ENCODE assay signal across 24 mouse cellular contexts in genomic region chr19:23330842-23331241, GRCm38 (mm10). TPM values are rescaled to one million over a fixed set of nuclear protein-coding genes. Genes with fewer than 3 reads are reported as not detected.
DNase-seq lines count a peak whose midpoint lies in the region; ATAC-seq and TF ChIP-seq lines count a peak whose summit lies in the region.
"Had no signal": no experiment of that assay in that cellular context is flagged by ENCODE, and none has a peak within 500 bp of the region (broad histone marks: within the 10 kb centered on the region; RNA-seq: fewer than 3 reads in every experiment).

No protein-coding gene starts in this region.

- TF ChIP-seq EP300 in lung, postnatal 0 days (IDR thresholded peaks at IDR 0.05): no peak

- H3K9ac ChIP-seq in hindbrain, embryonic 13.5 days: no peak overlapping the region
- no peak overlapping the region for H3K9ac ChIP-seq in hindbrain, embryonic 11.5 days (ENCODE audit: low read depth, low read length)
- no peak overlapping the region for H3K9ac ChIP-seq in midbrain, embryonic 13.5 days (replicated peaks)
- H3K9ac ChIP-seq in midbrain, embryonic 11.5 days (ENCODE audit: low read length): no peak overlapping the region
- H3K9ac ChIP-seq in hindbrain, embryonic 16.5 days (ENCODE audit: low read depth, low read length): no peak overlapping the region
- H3K9ac ChIP-seq in lung, postnatal 0 days (replicated peaks; ENCODE audit: low read depth): no peak overlapping the region
- H3K9ac ChIP-seq: limb, embryonic 15.5 days; liver, embryonic 14.5 days; lung, embryonic 14.5 days had no signal

- ATAC-seq in hindbrain, embryonic 13.5 days (ENCODE audit: low FRiP score): peak; percentile 36; the same call in 1 of the 2 replicates
- ATAC-seq in hindbrain, embryonic 11.5 days (ENCODE audit: low FRiP score): no peak
- 0 out of 2 replicates have a peak, but pooled peaks have one; percentile 56 for ATAC-seq in midbrain, embryonic 13.5 days
- ATAC-seq in midbrain, embryonic 11.5 days (ENCODE audit: low FRiP score): no peak
- 0 out of 2 replicates have a peak, but pooled peaks have one; percentile 24 for ATAC-seq in hindbrain, embryonic 16.5 days
- ATAC-seq in lung, postnatal 0 days: no peak
- ATAC-seq: intestine, embryonic 16.5 days had no signal

- 43% methylated on average over 6 of the region's 6 CpGs for WGBS in hindbrain, embryonic 13.5 days
- WGBS in hindbrain, embryonic 11.5 days: 49% methylated on average over 6 of the region's 6 CpGs
- WGBS in midbrain, embryonic 13.5 days: 53% methylated on average over 6 of the region's 6 CpGs
- WGBS in midbrain, embryonic 11.5 days: 63% methylated on average over 6 of the region's 6 CpGs
- 35% methylated on average over 6 of the region's 6 CpGs for WGBS in hindbrain, embryonic 16.5 days
- 37% methylated on average over 6 of the region's 6 CpGs for WGBS in lung, postnatal 0 days

- no peak for DNase-seq in hindbrain, embryonic 11.5 days (ENCODE audit: low spot score)
- no peak for DNase-seq in midbrain, embryonic 11.5 days (ENCODE audit: low spot score, missing footprints)
- peak; percentile 63 for DNase-seq in brain, adult 2 months (ENCODE audit: low read depth, low spot score)
- no peak for DNase-seq in lung, postnatal 0 days (ENCODE audit: low spot score)
- DNase-seq: adrenal gland, postnatal 10 days; cerebellum, adult 8-10 months; gastrocnemius, postnatal 14 days; heart, adult 11 months; kidney, adult 9 months; kidney, postnatal 14 days; left cerebral cortex, postnatal 4 days; lung, embryonic 14.5 days; lung, postnatal 4 days; retina, postnatal 1 day; thymus, adult 2 months; thymus, postnatal 4 days had no signal

- TF ChIP-seq CTCF in lung, postnatal 0 days (IDR thresholded peaks at IDR 0.05): no peak

- no peaks in the 10 kb centered on the region for H3K9me3 ChIP-seq in hindbrain, embryonic 13.5 days
- no peaks in the 10 kb centered on the region for H3K9me3 ChIP-seq in hindbrain, embryonic 11.5 days (ENCODE audit: control insufficient read depth, low read length)
- H3K9me3 ChIP-seq in midbrain, embryonic 13.5 days: no peaks in the 10 kb centered on the region
- no peaks in the 10 kb centered on the region for H3K9me3 ChIP-seq in midbrain, embryonic 11.5 days (ENCODE audit: control insufficient read depth, low read length)
- no peaks in the 10 kb centered on the region for H3K9me3 ChIP-seq in hindbrain, embryonic 16.5 days (ENCODE audit: control insufficient read depth, low read length)
- no peaks in the 10 kb centered on the region for H3K9me3 ChIP-seq in lung, postnatal 0 days (ENCODE audit: low read length)
- H3K9me3 ChIP-seq: limb, embryonic 15.5 days had no signal

- H3K27ac ChIP-seq in hindbrain, embryonic 13.5 days: no peak overlapping the region
- no peak overlapping the region for H3K27ac ChIP-seq in hindbrain, embryonic 11.5 days (ENCODE audit: low read depth, low read length)
- no peak overlapping the region for H3K27ac ChIP-seq in midbrain, embryonic 13.5 days
- H3K27ac ChIP-seq in midbrain, embryonic 11.5 days (ENCODE audit: low read depth, low read length): no peak overlapping the region
- H3K27ac ChIP-seq in hindbrain, embryonic 16.5 days (ENCODE audit: low read depth, low read length): 0 out of 2 replicates have a peak overlapping the region, but pooled peaks have one; percentile 1
- no peak overlapping the region for H3K27ac ChIP-seq in lung, postnatal 0 days (ENCODE audit: low read length)
- H3K27ac ChIP-seq: layer of hippocampus, adult 2 months; limb, embryonic 15.5 days; liver, embryonic 14.5 days had no signal

- no peak overlapping the region for H3K4me3 ChIP-seq in hindbrain, embryonic 13.5 days
- H3K4me3 ChIP-seq in hindbrain, embryonic 11.5 days (ENCODE audit: low read depth, low read length): no peak overlapping the region
- no peak overlapping the region for H3K4me3 ChIP-seq in midbrain, embryonic 13.5 days (replicated peaks)
- H3K4me3 ChIP-seq in midbrain, embryonic 11.5 days (ENCODE audit: low read depth, low read length): no peak overlapping the region
- no peak overlapping the region for H3K4me3 ChIP-seq in hindbrain, embryonic 16.5 days (ENCODE audit: low read length)
- no peak overlapping the region for H3K4me3 ChIP-seq in lung, postnatal 0 days (ENCODE audit: low read depth, low read length)
- H3K4me3 ChIP-seq: layer of hippocampus, adult 2 months; limb, embryonic 15.5 days had no signal

- no peaks in the 10 kb centered on the region for H3K27me3 ChIP-seq in hindbrain, embryonic 13.5 days
- no peaks in the 10 kb centered on the region for H3K27me3 ChIP-seq in hindbrain, embryonic 11.5 days (ENCODE audit: control insufficient read depth, insufficient read depth, low read length)
- H3K27me3 ChIP-seq in midbrain, embryonic 13.5 days: no peaks in the 10 kb centered on the region
- no peaks in the 10 kb centered on the region for H3K27me3 ChIP-seq in midbrain, embryonic 11.5 days (ENCODE audit: control insufficient read depth, insufficient read depth, low read length)
- H3K27me3 ChIP-seq in hindbrain, embryonic 16.5 days (replicated peaks; ENCODE audit: control insufficient read depth, insufficient read depth, low read length): no peaks in the 10 kb centered on the region
- H3K27me3 ChIP-seq in lung, postnatal 0 days (replicated peaks; ENCODE audit: insufficient read depth, low read length): no peaks in the 10 kb centered on the region
- H3K27me3 ChIP-seq: limb, embryonic 15.5 days had no signal

- H3K4me1 ChIP-seq in hindbrain, embryonic 13.5 days (replicated peaks): no peaks in the 10 kb centered on the region; the same call in 1 of the 2 replicates
- no peaks in the 10 kb centered on the region for H3K4me1 ChIP-seq in hindbrain, embryonic 11.5 days (replicated peaks; ENCODE audit: control insufficient read depth, insufficient read depth, low read length)
- peaks cover 4% of the 10 kb centered on the region; the same call in 1 of the 2 replicates for H3K4me1 ChIP-seq in midbrain, embryonic 13.5 days (replicated peaks)
- no peaks in the 10 kb centered on the region for H3K4me1 ChIP-seq in midbrain, embryonic 11.5 days (ENCODE audit: control insufficient read depth, insufficient read depth, low read length)
- no peaks in the 10 kb centered on the region for H3K4me1 ChIP-seq in hindbrain, embryonic 16.5 days (ENCODE audit: control insufficient read depth, insufficient read depth, low read depth, low read length)
- H3K4me1 ChIP-seq in lung, postnatal 0 days (ENCODE audit: insufficient read depth, low read depth, low read length): no peaks in the 10 kb centered on the region
- H3K4me1 ChIP-seq: limb, embryonic 15.5 days had no signal

- H3K36me3 ChIP-seq in hindbrain, embryonic 13.5 days: no peaks in the 10 kb centered on the region
- no peaks in the 10 kb centered on the region for H3K36me3 ChIP-seq in hindbrain, embryonic 11.5 days (ENCODE audit: control insufficient read depth, insufficient read depth, low read length)
- no peaks in the 10 kb centered on the region for H3K36me3 ChIP-seq in midbrain, embryonic 13.5 days
- H3K36me3 ChIP-seq in midbrain, embryonic 11.5 days (ENCODE audit: control insufficient read depth, insufficient read depth, low read length): no peaks in the 10 kb centered on the region
- no peaks in the 10 kb centered on the region for H3K36me3 ChIP-seq in hindbrain, embryonic 16.5 days (ENCODE audit: control insufficient read depth, insufficient read depth, low read length)
- H3K36me3 ChIP-seq in lung, postnatal 0 days (ENCODE audit: insufficient read depth, low read length): no peaks in the 10 kb centered on the region
- H3K36me3 ChIP-seq: limb, embryonic 15.5 days had no signal

- H3K4me2 ChIP-seq in hindbrain, embryonic 13.5 days: no peak overlapping the region
- no peak overlapping the region for H3K4me2 ChIP-seq in hindbrain, embryonic 11.5 days (replicated peaks; ENCODE audit: low read depth, low read length)
- no peak overlapping the region for H3K4me2 ChIP-seq in midbrain, embryonic 13.5 days (replicated peaks)
- H3K4me2 ChIP-seq in midbrain, embryonic 11.5 days: no peak overlapping the region
- no peak overlapping the region for H3K4me2 ChIP-seq in hindbrain, embryonic 16.5 days (ENCODE audit: low read length)
- no peak overlapping the region for H3K4me2 ChIP-seq in lung, postnatal 0 days (replicated peaks; ENCODE audit: low read depth, low read length)
- H3K4me2 ChIP-seq: heart, embryonic 11.5 days; limb, embryonic 15.5 days; lung, embryonic 14.5 days had no signal

RNA-seq across cellular contexts. Expression of gene Smc5, which starts 57.1 kb away (rescaled TPM):
- polyA plus RNA-seq in hindbrain, embryonic 13.5 days (2015; fragmentation: Nextera tagmentation; extraction: Ambion mirVana): 29.0 and 29.3 TPM in 2 replicates
- polyA plus RNA-seq in hindbrain, embryonic 11.5 days (2014; fragmentation: Nextera tagmentation; extraction: Ambion mirVana): 53.6 and 57.4 TPM in 2 replicates
- 34.1 and 34.5 TPM in 2 replicates for polyA plus RNA-seq in midbrain, embryonic 13.5 days (2015; fragmentation: Nextera tagmentation; extraction: Ambion mirVana)
- polyA plus RNA-seq in midbrain, embryonic 11.5 days (2014; fragmentation: Nextera tagmentation; extraction: Ambion mirVana): 52.6 and 60.5 TPM in 2 replicates
- 21.2 and 22.5 TPM in 2 replicates for polyA plus RNA-seq in hindbrain, embryonic 16.5 days (2015; fragmentation: Nextera tagmentation; extraction: Ambion mirVana)
- 12.9 and 14.1 TPM in 2 replicates for polyA plus RNA-seq in lung, postnatal 0 days (2015; fragmentation: Nextera tagmentation; extraction: Ambion mirVana)

Comparison
In these comparisons a context has a peak if more than half of its experiments do, and no peak if none do; other contexts are left out.
1. ATAC-seq: peak in hindbrain, embryonic 13.5 days (single experiment), midbrain, embryonic 13.5 days (single experiment) and hindbrain, embryonic 16.5 days (single experiment); none in hindbrain, embryonic 11.5 days (single experiment), midbrain, embryonic 11.5 days (single experiment) and lung, postnatal 0 days (single experiment).